Comparison of ENCODE assay signal across 8 mouse cellular contexts in genomic region chr13:25055111-25055554, GRCm38 (mm10). TPM values are rescaled to one million over a fixed set of nuclear protein-coding genes. Genes with fewer than 3 reads are reported as not detected.
A peak's percentile ranks its signal among the peaks of the same experiment; 100 is the strongest.
DNase-seq lines count a peak whose midpoint lies in the region; ATAC-seq and TF ChIP-seq lines count a peak whose summit lies in the region.

No protein-coding gene starts in this region.

- TF ChIP-seq CTCF in lung, adult 2 months (IDR thresholded peaks at IDR 0.05; ENCODE audit: insufficient read depth, low read length), result no peak

- peaks cover 3% of the 10 kb centered on the region; the same call in 1 of the 2 replicates for H3K9me3 ChIP-seq in forebrain, embryonic 13.5 days (replicated peaks)
- H3K9me3 ChIP-seq in hindbrain, embryonic 11.5 days (ENCODE audit: control insufficient read depth, low read length), result no peaks in the 10 kb centered on the region

- peak; percentile 95 for ATAC-seq in forebrain, embryonic 13.5 days
- ATAC-seq in hindbrain, embryonic 11.5 days (ENCODE audit: low FRiP score), result peak; percentile 93

- TF ChIP-seq POLR2A in lung, adult 2 months (IDR thresholded peaks at IDR 0.05; ENCODE audit: borderline replicate concordance, extremely low read depth, low read depth, low read length), result no peak

- H3K4me2 ChIP-seq in forebrain, embryonic 13.5 days, result peak overlapping the region; percentile 96
- peak overlapping the region; percentile 97 for H3K4me2 ChIP-seq in hindbrain, embryonic 11.5 days (replicated peaks; ENCODE audit: low read depth, low read length)

- DNase-seq in Muller cell, postnatal 12 days (ENCODE audit: inconsistent ontology term), result peak; percentile 77
- DNase-seq in c-Kit-positive CD71-positive TER-119-negative erythroid progenitor cells, embryonic 14.5 days (ENCODE audit: low read depth), result peak; percentile 5
- peak; percentile 83 for DNase-seq in hindbrain, embryonic 11.5 days (ENCODE audit: low spot score)
- peak; percentile 72 for DNase-seq in layer of hippocampus, adult 9-11 months
- DNase-seq in lung, adult 2 months, result peak; percentile 15
- peak; percentile 41 for DNase-seq in ovary, postnatal 14 days (ENCODE audit: low spot score)
- no peak for DNase-seq in MN1 (ENCODE audit: low spot score)

- under 1% methylated on average over 35 of the region's 35 CpGs for WGBS in forebrain, embryonic 13.5 days
- WGBS in hindbrain, embryonic 11.5 days, result under 1% methylated on average over 35 of the region's 35 CpGs
- WGBS in lung, adult 2 months, result 1% methylated on average over 35 of the region's 35 CpGs

- H3K4me1 ChIP-seq in forebrain, embryonic 13.5 days, result peaks cover 17% of the 10 kb centered on the region
- H3K4me1 ChIP-seq in hindbrain, embryonic 11.5 days (replicated peaks; ENCODE audit: control insufficient read depth, insufficient read depth, low read length), result no peaks in the 10 kb centered on the region; the same call in 1 of the 2 replicates
- H3K4me1 ChIP-seq in lung, adult 2 months (ENCODE audit: control insufficient read depth, insufficient read depth, low read length), result no peaks in the 10 kb centered on the region

- H3K9ac ChIP-seq in forebrain, embryonic 13.5 days, result peak overlapping the region; percentile 57
- H3K9ac ChIP-seq in hindbrain, embryonic 11.5 days (ENCODE audit: low read depth, low read length), result 0 out of 2 replicates have a peak overlapping the region, but pooled peaks have one; percentile 34

- no peaks in the 10 kb centered on the region for H3K36me3 ChIP-seq in forebrain, embryonic 13.5 days (ENCODE audit: poor library complexity, severe bottlenecking)
- H3K36me3 ChIP-seq in hindbrain, embryonic 11.5 days (ENCODE audit: control insufficient read depth, insufficient read depth, low read length), result no peaks in the 10 kb centered on the region

- H3K4me3 ChIP-seq in forebrain, embryonic 13.5 days, result peak overlapping the region; percentile 56
- peak overlapping the region; percentile 51 for H3K4me3 ChIP-seq in hindbrain, embryonic 11.5 days (ENCODE audit: low read depth, low read length)
- H3K4me3 ChIP-seq in lung, adult 2 months (replicated peaks; ENCODE audit: extremely low read depth, low read depth, low read length), result no peak overlapping the region

- peaks cover 28% of the 10 kb centered on the region for H3K27me3 ChIP-seq in forebrain, embryonic 13.5 days
- H3K27me3 ChIP-seq in hindbrain, embryonic 11.5 days (ENCODE audit: control insufficient read depth, insufficient read depth, low read length), result peaks cover 19% of the 10 kb centered on the region

- H3K27ac ChIP-seq in forebrain, embryonic 13.5 days, result no peak overlapping the region
- no peak overlapping the region for H3K27ac ChIP-seq in hindbrain, embryonic 11.5 days (ENCODE audit: low read depth, low read length)

RNA-seq across cellular contexts. Expression of gene Dcdc2a, which starts 0.7 kb away (rescaled TPM):
- polyA plus RNA-seq in forebrain, embryonic 13.5 days (2015; fragmentation: Nextera tagmentation; extraction: Ambion mirVana), result 1.9 and 2.1 TPM in 2 replicates
- polyA plus RNA-seq in hindbrain, embryonic 11.5 days (2014; fragmentation: Nextera tagmentation; extraction: Ambion mirVana), result 3.2 and 3.8 TPM in 2 replicates
- polyA plus RNA-seq in lung, adult 2 months (2012; rRNA removed), result 0.63 and 0.95 TPM in 2 replicates

RNA-seq across cellular contexts. Expression of gene Mrs2, which starts 35.0 kb away (rescaled TPM):
- 13.8 and 17.3 TPM in 2 replicates for polyA plus RNA-seq in forebrain, embryonic 13.5 days (2015; fragmentation: Nextera tagmentation; extraction: Ambion mirVana)
- 24.4 and 30.8 TPM in 2 replicates for polyA plus RNA-seq in hindbrain, embryonic 11.5 days (2014; fragmentation: Nextera tagmentation; extraction: Ambion mirVana)
- 16.6 and 19.5 TPM in 2 replicates for polyA plus RNA-seq in lung, adult 2 months (2012; rRNA removed)
